Mouse (Mus musculus): ENCODE measurements around the gene Tgfbrap1. TPM values are rescaled to one million over a fixed set of nuclear protein-coding genes. Genes with fewer than 3 reads are reported as not detected.

Tgfbrap1 gene
- polyA plus RNA-seq, 1 experiment from 2014 or later: 16.4 TPM

- no peak for ATAC-seq (ENCODE audit: low FRiP score)
- Histone ChIP-seq H3K4me1 (replicated peaks) (peaks cover 40% of the 10 kb centered on the region), H3K4me2 (no peak overlapping the region), H3K36me3 (no peaks in the 10 kb centered on the region), H3K9ac (no peak overlapping the region), H3K27me3 (no peaks in the 10 kb centered on the region), H3K9me3 (no peaks in the 10 kb centered on the region), H3K27ac (no peak overlapping the region), H3K4me3 (no peak overlapping the region)
- 84% methylated on average over 2 of the region's 2 CpGs for WGBS
Measured at GRCm38 (mm10) chr1:43094206-43094605, 4.2 kb downstream of the Tgfbrap1 start.

- peak overlapping the region; percentile 91 for H3K9ac ChIP-seq
- peak; percentile 84 for ATAC-seq (ENCODE audit: low FRiP score)
- no peaks in the 10 kb centered on the region for H3K9me3 ChIP-seq
- peak overlapping the region; percentile 94 for H3K27ac ChIP-seq
- H3K27me3 ChIP-seq: no peaks in the 10 kb centered on the region
- H3K36me3 ChIP-seq: no peaks in the 10 kb centered on the region
- WGBS: under 1% methylated on average over 97 of the region's 102 CpGs
- H3K4me2 ChIP-seq: peak overlapping the region; percentile 68
- peak overlapping the region; percentile 76 for H3K4me3 ChIP-seq
- peaks cover 38% of the 10 kb centered on the region for H3K4me1 ChIP-seq (replicated peaks)
Measured at GRCm38 (mm10) chr1:43092056-43093015, 6.1 kb downstream of the Tgfbrap1 start.

GRCm38 (mm10) chr1:43091306-43092055 lies 7.0 kb downstream of the Tgfbrap1 start:
- H3K4me3 ChIP-seq: peak overlapping the region; percentile 76
- no peaks in the 10 kb centered on the region for H3K9me3 ChIP-seq
- WGBS: 45% methylated on average over 13 of the region's 13 CpGs
- peak; percentile 27 for ATAC-seq (ENCODE audit: low FRiP score)
- no peaks in the 10 kb centered on the region for H3K36me3 ChIP-seq
- peaks cover 32% of the 10 kb centered on the region for H3K4me1 ChIP-seq (replicated peaks)
- H3K27ac ChIP-seq: peak overlapping the region; percentile 94; the same call in 1 of the 2 replicates
- peak overlapping the region; percentile 68 for H3K4me2 ChIP-seq
- H3K27me3 ChIP-seq: no peaks in the 10 kb centered on the region
- peak overlapping the region; percentile 91 for H3K9ac ChIP-seq

GRCm38 (mm10) chr1:43090418-43090817 lies 8.0 kb downstream of the Tgfbrap1 start:
- H3K4me1 ChIP-seq (replicated peaks): peaks cover 30% of the 10 kb centered on the region
- no peak overlapping the region for H3K4me3 ChIP-seq
- no peak for ATAC-seq (ENCODE audit: low FRiP score)
- H3K9me3 ChIP-seq: no peaks in the 10 kb centered on the region
- H3K27me3 ChIP-seq: no peaks in the 10 kb centered on the region
- no peak overlapping the region for H3K9ac ChIP-seq
- no peaks in the 10 kb centered on the region for H3K36me3 ChIP-seq
- WGBS: 75% methylated on average over 1 of the region's 1 CpGs
- H3K27ac ChIP-seq: no peak overlapping the region
- no peak overlapping the region for H3K4me2 ChIP-seq

GRCm38 (mm10) chr1:43082946-43083345 lies 15.5 kb downstream of the Tgfbrap1 start:
- no peak for ATAC-seq (ENCODE audit: low FRiP score)
- 90% methylated on average over 5 of the region's 5 CpGs for WGBS

GRCm38 (mm10) chr1:43078124-43078523 lies 20.3 kb downstream of the Tgfbrap1 start:
- Histone ChIP-seq H3K27me3 (no peaks in the 10 kb centered on the region), H3K4me3 (no peak overlapping the region), H3K4me2 (no peak overlapping the region), H3K4me1 (replicated peaks) (no peaks in the 10 kb centered on the region), H3K36me3 (peaks cover 33% of the 10 kb centered on the region), H3K27ac (no peak overlapping the region), H3K9ac (no peak overlapping the region), H3K9me3 (no peaks in the 10 kb centered on the region)
- WGBS: 84% methylated on average over 2 of the region's 2 CpGs
- ATAC-seq (ENCODE audit: low FRiP score): no peak

More at GRCm38 (mm10) chr1:43082946-43083345, 15.5 kb downstream of the Tgfbrap1 start:
- no peak overlapping the region for H3K4me2 ChIP-seq
- H3K9me3 ChIP-seq: no peaks in the 10 kb centered on the region
- peaks cover 5% of the 10 kb centered on the region; the same call in 1 of the 2 replicates for H3K36me3 ChIP-seq
- H3K27ac ChIP-seq: no peak overlapping the region
- H3K27me3 ChIP-seq: no peaks in the 10 kb centered on the region
- no peaks in the 10 kb centered on the region for H3K4me1 ChIP-seq (replicated peaks)
- H3K9ac ChIP-seq: no peak overlapping the region
- H3K4me3 ChIP-seq: no peak overlapping the region

GRCm38 (mm10) chr1:43074791-43075190 lies 23.6 kb downstream of the Tgfbrap1 start:
- no peak overlapping the region for H3K4me2 ChIP-seq
- no peaks in the 10 kb centered on the region for H3K9me3 ChIP-seq
- H3K27ac ChIP-seq: no peak overlapping the region
- peaks cover 59% of the 10 kb centered on the region for H3K36me3 ChIP-seq
- no peak for ATAC-seq (ENCODE audit: low FRiP score)
- H3K9ac ChIP-seq: no peak overlapping the region
- no peak overlapping the region for H3K4me3 ChIP-seq
- no peaks in the 10 kb centered on the region for H3K27me3 ChIP-seq
- H3K4me1 ChIP-seq (replicated peaks): no peaks in the 10 kb centered on the region
- WGBS: 98% methylated on average over 2 of the region's 2 CpGs

GRCm38 (mm10) chr1:43072561-43072960 lies 25.9 kb downstream of the Tgfbrap1 start:
- Histone ChIP-seq H3K4me3 (no peak overlapping the region), H3K9ac (no peak overlapping the region), H3K27me3 (no peaks in the 10 kb centered on the region), H3K4me2 (no peak overlapping the region), H3K9me3 (no peaks in the 10 kb centered on the region), H3K36me3 (peaks cover 70% of the 10 kb centered on the region), H3K4me1 (replicated peaks) (no peaks in the 10 kb centered on the region), H3K27ac (no peak overlapping the region)
- ATAC-seq (ENCODE audit: low FRiP score): no peak
- WGBS: 88% methylated on average over 1 of the region's 1 CpGs

- 92% methylated on average over 8 of the region's 8 CpGs for WGBS
- no peak overlapping the region for H3K4me3 ChIP-seq
- no peaks in the 10 kb centered on the region for H3K4me1 ChIP-seq (replicated peaks)
- H3K4me2 ChIP-seq: no peak overlapping the region
- no peak for ATAC-seq (ENCODE audit: low FRiP score)
- H3K9me3 ChIP-seq: no peaks in the 10 kb centered on the region
- peaks cover 76% of the 10 kb centered on the region for H3K36me3 ChIP-seq
- no peak overlapping the region for H3K27ac ChIP-seq
- H3K9ac ChIP-seq: no peak overlapping the region
- H3K27me3 ChIP-seq: no peaks in the 10 kb centered on the region
Measured at GRCm38 (mm10) chr1:43072028-43072427, 26.4 kb downstream of the Tgfbrap1 start.

- Histone ChIP-seq H3K27me3 (no peaks in the 10 kb centered on the region), H3K36me3 (peaks cover 75% of the 10 kb centered on the region), H3K4me2 (no peak overlapping the region), H3K9ac (no peak overlapping the region), H3K27ac (no peak overlapping the region), H3K4me1 (replicated peaks) (no peaks in the 10 kb centered on the region), H3K4me3 (no peak overlapping the region), H3K9me3 (no peaks in the 10 kb centered on the region)
- WGBS: 92% methylated on average over 5 of the region's 5 CpGs
- ATAC-seq (ENCODE audit: low FRiP score): no peak
Measured at GRCm38 (mm10) chr1:43070726-43071125, 27.7 kb downstream of the Tgfbrap1 start.

GRCm38 (mm10) chr1:43067551-43067950 lies 30.9 kb downstream of the Tgfbrap1 start:
- Histone ChIP-seq H3K4me1 (replicated peaks) (no peaks in the 10 kb centered on the region), H3K27me3 (no peaks in the 10 kb centered on the region), H3K36me3 (peaks cover 69% of the 10 kb centered on the region), H3K27ac (no peak overlapping the region), H3K4me2 (no peak overlapping the region), H3K9ac (no peak overlapping the region), H3K4me3 (no peak overlapping the region), H3K9me3 (no peaks in the 10 kb centered on the region)
- ATAC-seq (ENCODE audit: low FRiP score): no peak
- 90% methylated on average over 7 of the region's 7 CpGs for WGBS

- H3K4me3 ChIP-seq: no peak overlapping the region
- no peak for ATAC-seq (ENCODE audit: low FRiP score)
- no peak overlapping the region for H3K9ac ChIP-seq
- no peaks in the 10 kb centered on the region for H3K27me3 ChIP-seq
- H3K4me2 ChIP-seq: no peak overlapping the region
- no peak overlapping the region for H3K27ac ChIP-seq
- H3K4me1 ChIP-seq (replicated peaks): no peaks in the 10 kb centered on the region
- H3K36me3 ChIP-seq: peaks cover 72% of the 10 kb centered on the region
- WGBS: 90% methylated on average over 8 of the region's 8 CpGs
- no peaks in the 10 kb centered on the region for H3K9me3 ChIP-seq
Measured at GRCm38 (mm10) chr1:43066573-43066972, 31.9 kb downstream of the Tgfbrap1 start.
